Mouse (Mus musculus) midbrain, embryonic 13.5 days (tissue): ENCODE data around the gene Trabd. TPM values are rescaled to one million over a fixed set of nuclear protein-coding genes. Genes with fewer than 3 reads are reported as not detected.
A peak's percentile ranks its signal among the peaks of the same experiment; 100 is the strongest.

Experiments used
- ATAC-seq: fragments of 200-750 bp; cut with Nextera tagmentation; 2 replicates; pipeline ENCODE4 v1.8.0; 2017; ENCODE audit warnings: mild to moderate bottlenecking, moderate TSS enrichment, moderate library complexity
- H3K27ac ChIP-seq: fragments of 300-500 bp; sonication (generic); 2 replicates; pipeline ENCODE4 v1.5.1; 2015; ENCODE audit warnings: inconsistent platforms, mild to moderate bottlenecking, moderate library complexity
- H3K27me3 ChIP-seq: fragments of 300-500 bp; sonication (generic); 2 replicates; pipeline ENCODE4 v1.6.1; 2015; ENCODE audit warnings: mild to moderate bottlenecking, inconsistent platforms
- H3K36me3 ChIP-seq: fragments of 300-500 bp; sonication (generic); 2 replicates; pipeline ENCODE4 v1.6.1; 2015; ENCODE audit warnings: mild to moderate bottlenecking, inconsistent platforms
- H3K4me1 ChIP-seq: fragments of 300-500 bp; sonication (generic); replicated peaks from 2 replicates; pipeline ENCODE4 v1.6.1; 2015; ENCODE audit warnings: inconsistent platforms
- H3K4me2 ChIP-seq: fragments of 300-500 bp; sonication (generic); replicated peaks from 2 replicates; pipeline ENCODE4 v1.6.1; 2015; ENCODE audit warnings: moderate library complexity, mild to moderate bottlenecking, inconsistent platforms
- H3K4me3 ChIP-seq: fragments of 300-500 bp; sonication (generic); replicated peaks from 2 replicates; pipeline ENCODE4 v1.5.1; 2015; ENCODE audit warnings: mild to moderate bottlenecking, inconsistent platforms
- H3K9ac ChIP-seq: fragments of 300-500 bp; sonication (generic); replicated peaks from 2 replicates; pipeline ENCODE4 v1.6.1; 2015; ENCODE audit warnings: mild to moderate bottlenecking, inconsistent platforms
- H3K9me3 ChIP-seq: fragments of 300-500 bp; sonication (generic); 2 replicates; pipeline ENCODE4 v1.6.1; 2016; ENCODE audit warnings: mild to moderate bottlenecking, inconsistent platforms
- WGBS: fragments of 180-500 bp; shearing (Covaris S2); methylation state at CpG from one replicate; pipeline ENCODE4 v1.1.7; 2015; 5-methylcytosine and 5-hydroxymethylcytosine counted together
- polyA plus RNA-seq: library from polyadenylated mRNA; unstranded; fragments of >200 nt; fragmentation: Nextera tagmentation; extraction: Ambion mirVana; gene quantifications from 2 replicates; pipeline ENCODE4 v1.2.1, GENCODE M21; 2015

Gene Trabd
- polyA plus RNA-seq, 1 experiment from 2014 or later = 40.7 TPM

DNA sequence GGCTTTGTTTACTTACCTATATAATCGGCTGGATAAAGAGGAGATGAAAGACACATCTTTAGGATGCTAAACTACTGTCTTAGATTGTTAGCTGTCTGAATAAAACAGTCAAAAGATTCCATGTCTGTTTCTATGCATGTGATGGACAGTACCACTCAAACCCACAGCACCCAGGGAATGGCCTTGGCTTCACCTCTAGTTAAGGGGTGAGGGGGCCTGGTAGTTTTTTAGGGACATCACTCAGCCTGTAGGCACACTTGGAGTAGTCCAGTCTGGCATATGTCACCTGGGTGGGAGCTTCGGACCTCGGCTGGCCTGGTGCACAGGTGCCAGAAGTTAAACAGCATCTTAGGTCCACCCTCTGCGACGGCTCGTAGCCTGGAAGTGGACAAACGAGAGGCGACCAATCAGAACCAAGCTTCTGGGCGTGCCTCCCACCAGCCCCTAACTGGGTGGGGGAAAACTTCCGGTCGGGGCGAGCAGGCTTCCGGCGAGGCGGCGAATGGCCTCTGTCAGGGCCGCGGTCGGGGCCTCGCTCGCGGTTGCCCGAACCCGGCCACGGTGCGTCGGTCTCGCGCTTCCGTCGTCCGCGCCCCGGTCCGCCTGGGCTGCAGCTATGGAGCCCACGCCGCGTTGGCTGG, 13.8 kb downstream of the Trabd start, which contains the start of gene Selenoo:
Selenoo (plus strand) TSS at position 478 of the 641 bp plus-strand sequence.
- peak; percentile 94 for ATAC-seq
- Histone ChIP-seq H3K4me1 (peaks cover 29% of the 10 kb centered on the region), H3K36me3 (peaks cover 52% of the 10 kb centered on the region), H3K9me3 (no peaks in the 10 kb centered on the region), H3K27ac (peak within 1 kb of the TSS; percentile 86), H3K4me3 (peak within 1 kb of the TSS; percentile 84), H3K4me2 (peak within 1 kb of the TSS; percentile 90), H3K9ac (peak within 1 kb of the TSS; percentile 97), H3K27me3 (no peaks in the 10 kb centered on the region)
- 3% methylated on average over 29 of the region's 38 CpGs for WGBS

DNA sequence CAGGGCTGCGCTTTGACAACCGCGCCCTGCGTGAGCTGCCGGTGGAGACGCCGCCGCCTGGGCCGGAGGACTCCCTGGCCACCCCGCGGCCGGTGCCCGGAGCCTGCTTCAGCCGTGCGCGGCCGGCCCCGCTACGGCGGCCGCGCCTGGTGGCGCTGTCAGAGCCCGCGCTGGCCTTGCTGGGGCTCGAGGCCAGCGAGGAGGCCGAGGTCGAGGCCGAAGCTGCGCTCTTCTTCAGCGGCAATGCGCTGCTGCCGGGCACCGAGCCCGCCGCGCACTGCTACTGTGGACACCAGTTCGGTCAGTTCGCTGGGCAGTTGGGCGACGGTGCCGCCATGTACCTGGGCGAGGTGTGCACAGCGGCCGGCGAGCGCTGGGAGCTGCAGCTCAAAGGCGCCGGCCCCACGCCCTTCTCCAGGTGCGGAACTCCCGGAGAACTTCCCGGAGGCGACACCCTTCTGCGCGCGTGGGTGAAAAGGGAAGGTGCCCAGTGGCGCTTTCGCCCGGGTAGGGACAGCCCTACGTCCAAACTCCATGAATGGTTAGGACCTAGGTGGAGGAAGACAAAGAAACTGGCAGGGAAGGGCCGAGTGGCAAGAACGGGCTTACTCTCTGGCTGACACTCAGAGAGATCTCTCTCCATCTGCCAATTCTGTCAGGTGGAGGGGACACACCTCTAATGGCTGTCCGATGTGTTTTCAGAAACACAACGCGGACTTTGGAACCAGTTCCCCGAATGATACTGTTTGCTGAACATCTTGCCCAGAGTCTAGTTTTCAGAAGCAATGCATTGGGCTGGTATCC, 14.5 kb downstream of the Trabd start:
- no peaks in the 10 kb centered on the region for H3K27me3 ChIP-seq
- no peaks in the 10 kb centered on the region for H3K9me3 ChIP-seq
- H3K4me2 ChIP-seq = peak overlapping the region; percentile 90
- H3K36me3 ChIP-seq = peaks cover 52% of the 10 kb centered on the region
- peak overlapping the region; percentile 86 for H3K27ac ChIP-seq
- peaks cover 29% of the 10 kb centered on the region for H3K4me1 ChIP-seq
- peak overlapping the region; percentile 84 for H3K4me3 ChIP-seq
- H3K9ac ChIP-seq = peak overlapping the region; percentile 97
- WGBS = 4% methylated on average over 67 of the region's 68 CpGs
- peak; percentile 75 for ATAC-seq

DNA sequence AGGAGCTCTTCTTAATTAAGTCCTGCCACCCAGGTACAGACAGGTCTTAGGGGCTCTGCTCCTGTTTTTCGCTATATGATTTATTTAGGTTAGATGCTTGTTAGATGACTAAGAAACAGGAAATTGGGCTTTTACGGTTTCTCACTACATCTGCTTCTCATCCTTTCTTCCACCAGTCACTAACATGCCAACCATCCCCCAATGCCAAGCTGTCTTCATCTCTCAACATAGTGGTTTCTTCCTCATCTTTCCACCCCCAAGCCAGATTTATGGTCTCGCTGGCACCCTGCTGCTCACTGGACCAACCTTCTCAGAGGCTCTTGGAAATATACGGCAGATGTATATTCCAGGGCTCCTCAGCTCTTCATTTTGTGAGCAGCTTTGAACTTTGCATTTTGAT, 15.7 kb downstream of the Trabd start:
- Histone ChIP-seq H3K36me3 (peaks cover 52% of the 10 kb centered on the region), H3K4me1 (peaks cover 29% of the 10 kb centered on the region), H3K9ac (no peak overlapping the region), H3K9me3 (no peaks in the 10 kb centered on the region), H3K4me2 (peak overlapping the region; percentile 90), H3K4me3 (peak overlapping the region; percentile 84), H3K27ac (no peak overlapping the region), H3K27me3 (no peaks in the 10 kb centered on the region)
- ATAC-seq = no peak
- WGBS = 94% methylated on average over 4 of the region's 4 CpGs

DNA sequence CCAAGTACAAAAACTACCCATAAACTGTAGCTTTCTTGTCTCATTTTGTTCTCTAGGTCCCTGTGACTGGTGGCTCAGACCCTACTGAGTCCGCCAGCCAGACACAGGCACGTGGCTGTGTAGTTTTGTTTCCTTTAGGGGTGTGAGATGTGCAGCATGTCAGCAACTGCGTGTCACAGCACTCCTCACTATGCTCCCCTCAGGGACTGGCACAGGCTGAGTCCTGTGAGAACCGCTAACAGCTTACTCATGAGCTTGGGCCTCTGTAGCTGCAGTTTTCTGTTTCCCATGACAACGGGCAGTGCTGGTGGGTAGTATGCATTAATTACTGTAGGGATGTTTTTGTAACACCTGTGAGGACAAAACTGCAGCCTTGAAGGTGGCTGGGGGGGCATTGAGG, 17.3 kb downstream of the Trabd start:
- Histone ChIP-seq H3K36me3 (peaks cover 52% of the 10 kb centered on the region), H3K4me2 (no peak overlapping the region), H3K27me3 (no peaks in the 10 kb centered on the region), H3K4me1 (peaks cover 29% of the 10 kb centered on the region), H3K4me3 (no peak overlapping the region), H3K9ac (no peak overlapping the region; the same call in 1 of the 2 replicates), H3K9me3 (no peaks in the 10 kb centered on the region), H3K27ac (no peak overlapping the region)
- ATAC-seq = no peak
- WGBS = 75% methylated on average over 5 of the region's 5 CpGs

DNA sequence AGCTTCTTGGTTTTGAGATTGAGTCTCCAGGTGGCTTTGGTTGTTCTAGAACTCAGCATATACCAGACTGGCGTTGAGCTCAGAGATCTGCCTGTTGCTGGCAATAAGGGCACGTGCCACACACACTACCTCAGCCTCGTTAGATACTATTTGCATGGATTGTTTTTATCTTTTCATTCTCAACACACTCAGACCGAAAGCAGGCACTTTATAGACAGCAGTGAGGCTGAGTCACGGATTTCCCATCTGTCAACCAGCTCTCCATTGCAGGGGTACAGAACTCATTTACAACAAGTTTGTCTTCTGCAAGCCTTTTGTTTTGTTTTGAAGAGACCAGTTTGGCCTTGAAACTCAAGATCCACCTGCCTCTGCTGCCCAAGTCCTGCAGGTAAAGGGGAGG, 22.5 kb downstream of the Trabd start:
- no peak for ATAC-seq
- no peaks in the 10 kb centered on the region for H3K9me3 ChIP-seq

DNA sequence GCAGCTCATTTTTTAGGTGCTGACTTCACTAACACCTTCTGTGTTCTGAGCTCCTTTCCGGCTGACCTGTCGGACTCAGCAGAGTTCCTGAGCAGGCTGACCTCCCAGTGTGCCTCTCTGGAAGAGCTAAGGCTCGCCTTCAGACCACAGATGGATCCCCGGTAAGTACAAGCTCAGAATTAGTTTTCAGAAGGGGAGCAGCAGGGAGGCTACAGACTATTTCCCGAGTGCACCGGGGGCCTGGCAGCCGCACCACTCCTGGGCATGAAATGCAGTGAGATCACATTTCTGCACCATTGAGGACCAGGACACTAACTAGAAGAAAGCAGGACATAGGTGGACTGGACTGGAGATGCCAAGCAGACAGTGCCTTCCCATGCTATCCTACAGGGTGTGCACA, 23.7 kb downstream of the Trabd start:
- no peak overlapping the region for H3K4me2 ChIP-seq
- no peak overlapping the region for H3K4me3 ChIP-seq
- no peaks in the 10 kb centered on the region for H3K27me3 ChIP-seq
- 90% methylated on average over 7 of the region's 7 CpGs for WGBS
- H3K9me3 ChIP-seq = no peaks in the 10 kb centered on the region
- no peaks in the 10 kb centered on the region for H3K4me1 ChIP-seq
- no peak overlapping the region for H3K9ac ChIP-seq
- H3K36me3 ChIP-seq = peaks cover 100% of the 10 kb centered on the region
- no peak for ATAC-seq
- no peak overlapping the region for H3K27ac ChIP-seq

More for the DNA sequence above, 22.5 kb downstream of the Trabd start:
- H3K27ac ChIP-seq = no peak overlapping the region
- no peaks in the 10 kb centered on the region for H3K27me3 ChIP-seq
- no peaks in the 10 kb centered on the region for H3K4me1 ChIP-seq
- H3K36me3 ChIP-seq = peaks cover 100% of the 10 kb centered on the region
- no peak overlapping the region for H3K4me3 ChIP-seq
- no peak overlapping the region for H3K4me2 ChIP-seq
- H3K9ac ChIP-seq = no peak overlapping the region
- 93% methylated on average over 5 of the region's 5 CpGs for whole genome bisulfite sequencing

DNA sequence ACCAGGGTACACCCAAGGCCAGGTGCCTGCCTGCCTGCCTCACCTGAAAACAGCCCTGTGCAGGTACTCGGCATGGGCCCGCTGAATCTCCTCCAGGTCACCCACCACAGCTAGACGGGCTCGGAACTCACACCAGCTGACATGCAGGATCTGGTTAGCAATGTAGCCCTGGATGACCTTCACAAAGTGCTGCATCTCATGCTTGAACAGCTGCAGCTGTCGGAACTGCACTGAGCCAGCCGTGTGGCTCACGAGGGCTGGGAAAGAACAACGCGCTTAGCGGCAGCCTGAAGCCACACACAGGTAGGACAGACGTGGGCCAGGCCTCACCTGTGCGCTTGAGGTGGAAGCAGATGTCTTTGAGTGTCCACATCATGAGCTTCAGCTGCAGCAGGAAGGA, 25.9 kb downstream of the Trabd start:
- ATAC-seq = no peak
- Histone ChIP-seq H3K4me1 (no peaks in the 10 kb centered on the region), H3K4me3 (no peak overlapping the region), H3K9ac (no peak overlapping the region), H3K4me2 (no peak overlapping the region), H3K27ac (no peak overlapping the region), H3K27me3 (no peaks in the 10 kb centered on the region), H3K9me3 (no peaks in the 10 kb centered on the region), H3K36me3 (peaks cover 100% of the 10 kb centered on the region)
- WGBS = 93% methylated on average over 12 of the region's 12 CpGs

DNA sequence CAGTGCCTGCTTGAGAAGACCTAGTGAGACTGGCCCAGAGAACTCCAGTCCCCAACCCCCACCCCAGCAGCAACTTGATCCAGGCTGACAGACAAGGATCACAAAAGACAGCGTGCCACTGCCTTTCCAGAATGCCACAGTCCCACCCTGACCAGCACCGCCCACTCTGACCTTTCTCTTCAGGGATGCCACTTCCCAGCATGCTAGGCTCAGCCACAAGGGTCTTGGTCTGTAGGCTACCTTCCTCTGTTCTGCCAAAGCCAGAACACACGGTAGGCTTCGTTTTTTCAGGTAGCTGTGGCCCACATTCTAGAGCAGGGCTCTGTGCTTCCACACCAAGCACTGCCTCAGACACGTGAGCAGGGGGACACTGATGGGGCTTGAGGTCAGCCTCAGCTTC, 27.7 kb downstream of the Trabd start:
- no peaks in the 10 kb centered on the region for H3K9me3 ChIP-seq
- WGBS = 55% methylated on average over 5 of the region's 5 CpGs
- no peak overlapping the region for H3K9ac ChIP-seq
- H3K4me1 ChIP-seq = no peaks in the 10 kb centered on the region
- H3K4me2 ChIP-seq = no peak overlapping the region
- ATAC-seq = no peak
- H3K4me3 ChIP-seq = no peak overlapping the region
- H3K36me3 ChIP-seq = peaks cover 100% of the 10 kb centered on the region
- no peak overlapping the region for H3K27ac ChIP-seq
- no peaks in the 10 kb centered on the region for H3K27me3 ChIP-seq

DNA sequence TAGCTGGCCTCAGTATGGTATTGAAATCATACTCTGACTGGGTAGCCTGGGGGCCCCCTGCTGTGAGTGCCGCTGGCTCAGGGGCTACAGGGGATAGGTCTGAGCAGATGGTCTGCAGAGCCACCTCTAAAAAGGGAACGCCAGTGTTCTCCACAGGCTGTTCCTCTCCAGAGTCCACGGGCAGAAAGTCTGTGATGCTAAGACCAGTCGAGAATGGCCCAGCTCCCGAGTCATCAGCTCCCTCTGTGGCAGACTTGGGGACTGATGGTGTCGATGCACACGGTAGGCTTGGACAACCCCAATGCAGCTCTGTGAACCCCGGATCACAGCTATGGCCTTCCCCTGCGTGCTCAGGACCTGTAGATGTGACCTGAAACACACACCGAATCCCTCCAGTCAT, 29.0 kb downstream of the Trabd start:
- WGBS = 86% methylated on average over 10 of the region's 10 CpGs
- H3K36me3 ChIP-seq = peaks cover 100% of the 10 kb centered on the region
- ATAC-seq = no peak

DNA sequence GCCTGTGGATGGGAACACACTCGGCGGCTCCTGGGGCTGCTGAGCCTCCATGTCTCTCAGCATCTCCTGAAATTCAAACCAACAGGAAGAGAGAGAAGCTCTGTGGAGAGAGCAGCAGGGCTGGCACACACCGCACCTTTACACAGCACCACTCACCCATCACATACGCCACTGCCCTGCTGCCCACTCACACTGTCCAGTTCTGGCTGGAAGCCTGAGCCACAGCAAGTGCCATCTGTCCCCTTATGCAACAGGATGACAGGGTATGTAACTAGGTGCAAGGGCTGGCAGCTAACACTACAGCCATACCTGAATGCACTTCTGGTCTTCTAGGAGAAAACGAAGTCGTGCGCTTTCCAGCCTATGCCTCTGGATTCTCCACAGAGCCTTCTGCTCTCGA, 29.5 kb downstream of the Trabd start:
- Histone ChIP-seq H3K4me3 (no peak overlapping the region), H3K9ac (no peak overlapping the region), H3K4me2 (no peak overlapping the region), H3K27me3 (no peaks in the 10 kb centered on the region), H3K36me3 (peaks cover 100% of the 10 kb centered on the region), H3K4me1 (no peaks in the 10 kb centered on the region), H3K27ac (no peak overlapping the region), H3K9me3 (no peaks in the 10 kb centered on the region)
- ATAC-seq = no peak
- 94% methylated on average over 8 of the region's 8 CpGs for WGBS

More for the DNA sequence above, 29.0 kb downstream of the Trabd start:
- no peak overlapping the region for H3K4me2 ChIP-seq
- no peak overlapping the region for H3K9ac ChIP-seq
- H3K9me3 ChIP-seq = no peaks in the 10 kb centered on the region
- no peaks in the 10 kb centered on the region for H3K27me3 ChIP-seq
- no peaks in the 10 kb centered on the region for H3K4me1 ChIP-seq
- H3K4me3 ChIP-seq = no peak overlapping the region
- no peak overlapping the region for H3K27ac ChIP-seq

DNA sequence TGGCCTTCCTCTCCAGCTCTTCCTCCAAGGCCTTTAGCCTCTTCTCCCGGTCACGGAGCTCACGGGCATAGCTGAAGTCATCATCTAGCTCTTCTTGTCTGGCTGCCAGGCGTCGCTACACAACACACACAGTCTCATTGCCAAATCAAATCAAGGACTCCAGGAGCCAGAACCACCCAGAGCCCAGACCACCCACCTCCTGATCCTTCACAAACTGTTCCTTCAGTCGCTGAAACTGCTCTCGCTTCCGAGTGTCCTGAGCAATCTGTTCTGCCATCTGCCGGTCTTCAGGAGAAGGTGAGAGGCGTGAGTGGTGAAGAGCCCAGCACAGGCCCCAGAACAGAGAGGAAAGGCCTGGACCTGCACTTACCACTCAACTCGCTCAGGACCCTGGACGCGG, 31.1 kb downstream of the Trabd start:
- ATAC-seq = no peak
- Histone ChIP-seq H3K4me1 (no peaks in the 10 kb centered on the region), H3K4me2 (no peak overlapping the region), H3K27ac (no peak overlapping the region), H3K27me3 (no peaks in the 10 kb centered on the region), H3K9me3 (no peaks in the 10 kb centered on the region), H3K9ac (no peak overlapping the region), H3K4me3 (no peak overlapping the region), H3K36me3 (peaks cover 100% of the 10 kb centered on the region)
- WGBS = 90% methylated on average over 13 of the region's 13 CpGs

DNA sequence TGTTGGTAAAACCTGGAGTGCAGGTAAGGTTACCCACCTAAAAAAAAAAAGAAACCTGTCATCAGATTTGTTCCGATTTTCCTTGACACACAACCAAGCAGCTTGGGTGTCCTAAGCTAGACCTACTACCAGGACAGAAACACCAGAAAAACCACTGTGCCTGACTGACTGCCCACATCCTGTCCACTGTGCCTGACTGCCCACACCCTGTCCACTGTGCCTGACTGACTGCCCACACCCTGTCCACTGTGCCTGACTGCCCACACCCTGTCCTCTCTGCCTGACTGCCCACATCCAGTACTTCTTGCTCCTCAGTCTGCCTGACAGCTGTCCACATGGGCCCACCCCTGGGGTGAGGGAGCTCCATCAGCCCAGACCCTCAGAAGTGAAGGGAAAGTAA, 32.1 kb downstream of the Trabd start:
- Histone ChIP-seq H3K4me2 (no peak overlapping the region), H3K9ac (no peak overlapping the region), H3K27me3 (no peaks in the 10 kb centered on the region), H3K4me1 (no peaks in the 10 kb centered on the region), H3K36me3 (peaks cover 100% of the 10 kb centered on the region), H3K9me3 (no peaks in the 10 kb centered on the region), H3K27ac (no peak overlapping the region), H3K4me3 (no peak overlapping the region)
- WGBS = 100% methylated on average over 1 of the region's 1 CpGs
- no peak for ATAC-seq
